Mouse (Mus musculus) liver, embryonic 13.5 days (tissue): ENCODE results near the gene Fign. TPM values are rescaled to one million over a fixed set of nuclear protein-coding genes. Genes with fewer than 3 reads are reported as not detected.
A peak's percentile ranks its signal among the peaks of the same experiment; 100 is the strongest.

ENCODE experiments used
- ATAC-seq: fragments of 200-750 bp; cut with Nextera tagmentation; 2 replicates; pipeline ENCODE4 v1.8.0; 2017; ENCODE audit warnings: low read depth, mild to moderate bottlenecking, moderate number of reproducible peaks, moderate library complexity
- DNase-seq: peaks from one replicate; pipeline ENCODE4 v3.0.0; 2022
- H3K27ac ChIP-seq: fragments of 300-500 bp; sonication (generic); 2 replicates; pipeline ENCODE4 v1.5.1; 2015; ENCODE audit warnings: moderate library complexity, mild to moderate bottlenecking, inconsistent platforms
- H3K27me3 ChIP-seq: fragments of 300-500 bp; sonication (generic); 2 replicates; pipeline ENCODE4 v1.6.1; 2015; ENCODE audit warnings: mild to moderate bottlenecking, inconsistent platforms
- H3K36me3 ChIP-seq: fragments of 300-500 bp; sonication (generic); 2 replicates; pipeline ENCODE4 v1.6.1; 2015; ENCODE audit warnings: mild to moderate bottlenecking, inconsistent platforms
- H3K4me1 ChIP-seq: fragments of 300-500 bp; sonication (generic); replicated peaks from 2 replicates; pipeline ENCODE4 v1.6.1; 2015; ENCODE audit warnings: inconsistent platforms
- H3K4me2 ChIP-seq: fragments of 300-500 bp; sonication (generic); 2 replicates; pipeline ENCODE4 v1.6.1; 2015; ENCODE audit warnings: inconsistent platforms, mild to moderate bottlenecking, moderate library complexity
- H3K4me3 ChIP-seq: fragments of 300-500 bp; sonication (generic); replicated peaks from 2 replicates; pipeline ENCODE4 v1.5.1; 2015; ENCODE audit warnings: mild to moderate bottlenecking, inconsistent platforms
- H3K9ac ChIP-seq: fragments of 300-500 bp; sonication (generic); 2 replicates; pipeline ENCODE4 v1.6.1; 2015; ENCODE audit warnings: mild to moderate bottlenecking, inconsistent platforms
- H3K9me3 ChIP-seq: fragments of 300-500 bp; sonication (generic); replicated peaks from 2 replicates; pipeline ENCODE4 v1.6.1; 2016; ENCODE audit warnings: inconsistent platforms
- WGBS: fragments of 180-500 bp; shearing (Covaris S2); methylation state at CpG from one replicate; pipeline ENCODE4 v1.1.7; 2015; ENCODE audit not compliant: insufficient replicate concordance; 5-methylcytosine and 5-hydroxymethylcytosine counted together
- polyA plus RNA-seq: library from polyadenylated mRNA; unstranded; fragments of >200 nt; fragmentation: Nextera tagmentation; extraction: Ambion mirVana; gene quantifications from 2 replicates; pipeline ENCODE4 v1.2.1, GENCODE M21; 2015

Gene Fign
- polyA plus RNA-seq, 1 experiment from 2014 or later = 1.8 TPM

- no peaks in the 10 kb centered on the region for H3K36me3 ChIP-seq
- DNase-seq (no peak), ATAC-seq (no peak)
- H3K4me2 ChIP-seq = no peak overlapping the region
- H3K27ac ChIP-seq = no peak overlapping the region
- no peak overlapping the region for H3K9ac ChIP-seq
- peaks cover 19% of the 10 kb centered on the region for H3K27me3 ChIP-seq
- no peaks in the 10 kb centered on the region for H3K4me1 ChIP-seq
- no peaks in the 10 kb centered on the region for H3K9me3 ChIP-seq
- H3K4me3 ChIP-seq = no peak overlapping the region
- 66% methylated on average over 6 of the region's 6 CpGs for WGBS
These were observed 4.8 kb downstream of the Fign start for GRCm38 (mm10) chr2:64093087-64093486.

GRCm38 (mm10) chr2:64083853-64084427 is 13.9 kb downstream of the Fign start:
- Histone ChIP-seq H3K27ac (no peak overlapping the region), H3K4me1 (no peaks in the 10 kb centered on the region), H3K4me3 (no peak overlapping the region), H3K9me3 (no peaks in the 10 kb centered on the region), H3K9ac (no peak overlapping the region), H3K27me3 (no peaks in the 10 kb centered on the region), H3K4me2 (no peak overlapping the region), H3K36me3 (no peaks in the 10 kb centered on the region)
- ATAC-seq (no peak), DNase-seq (no peak)
- WGBS = 80% methylated on average over 5 of the region's 5 CpGs

- Histone ChIP-seq H3K36me3 (no peaks in the 10 kb centered on the region), H3K4me3 (no peak overlapping the region), H3K27me3 (no peaks in the 10 kb centered on the region), H3K9me3 (no peaks in the 10 kb centered on the region), H3K9ac (no peak overlapping the region), H3K4me1 (no peaks in the 10 kb centered on the region), H3K4me2 (no peak overlapping the region), H3K27ac (no peak overlapping the region)
- WGBS = 42% methylated on average over 4 of the region's 4 CpGs
- no peak for DNase-seq
- ATAC-seq = no peak
These were observed 18.1 kb downstream of the Fign start for GRCm38 (mm10) chr2:64079765-64080164.

- no peak overlapping the region for H3K9ac ChIP-seq
- 63% methylated on average over 3 of the region's 3 CpGs for WGBS
- ATAC-seq = no peak
- H3K36me3 ChIP-seq = no peaks in the 10 kb centered on the region
- H3K27ac ChIP-seq = no peak overlapping the region
- no peak overlapping the region for H3K4me2 ChIP-seq
- no peak for DNase-seq
- H3K4me1 ChIP-seq = no peaks in the 10 kb centered on the region
- H3K9me3 ChIP-seq = no peaks in the 10 kb centered on the region
- no peak overlapping the region for H3K4me3 ChIP-seq
- no peaks in the 10 kb centered on the region for H3K27me3 ChIP-seq
These were observed 19.3 kb downstream of the Fign start for GRCm38 (mm10) chr2:64078551-64078950.

- Histone ChIP-seq H3K4me2 (no peak overlapping the region), H3K27me3 (no peaks in the 10 kb centered on the region), H3K4me1 (no peaks in the 10 kb centered on the region), H3K9ac (no peak overlapping the region), H3K36me3 (no peaks in the 10 kb centered on the region), H3K27ac (no peak overlapping the region), H3K9me3 (no peaks in the 10 kb centered on the region), H3K4me3 (no peak overlapping the region)
- ATAC-seq (no peak), DNase-seq (no peak)
- WGBS = 52% methylated on average over 2 of the region's 2 CpGs
These were observed 20.0 kb downstream of the Fign start for GRCm38 (mm10) chr2:64077846-64078245.

GRCm38 (mm10) chr2:64075873-64076272 is 22.0 kb downstream of the Fign start:
- Histone ChIP-seq H3K27me3 (no peaks in the 10 kb centered on the region), H3K4me2 (no peak overlapping the region), H3K9ac (no peak overlapping the region), H3K27ac (no peak overlapping the region), H3K36me3 (no peaks in the 10 kb centered on the region), H3K9me3 (no peaks in the 10 kb centered on the region), H3K4me1 (no peaks in the 10 kb centered on the region), H3K4me3 (no peak overlapping the region)
- DNase-seq (no peak), ATAC-seq (no peak)
- 67% methylated on average over 6 of the region's 6 CpGs for WGBS

GRCm38 (mm10) chr2:64074602-64075389 is 23.0 kb downstream of the Fign start:
- H3K27ac ChIP-seq = no peak overlapping the region
- no peak overlapping the region for H3K9ac ChIP-seq
- DNase-seq (no peak), ATAC-seq (no peak)
- H3K4me3 ChIP-seq = no peak overlapping the region
- no peak overlapping the region for H3K4me2 ChIP-seq
- no peaks in the 10 kb centered on the region for H3K9me3 ChIP-seq
- no peaks in the 10 kb centered on the region for H3K4me1 ChIP-seq
- H3K27me3 ChIP-seq = no peaks in the 10 kb centered on the region
- no peaks in the 10 kb centered on the region for H3K36me3 ChIP-seq
- WGBS = 52% methylated on average over 17 of the region's 17 CpGs

GRCm38 (mm10) chr2:64072158-64072557 is 25.7 kb downstream of the Fign start:
- DNase-seq = no peak
- 68% methylated on average over 4 of the region's 4 CpGs for WGBS
- H3K36me3 ChIP-seq = no peaks in the 10 kb centered on the region
- no peak overlapping the region for H3K4me2 ChIP-seq
- no peak for ATAC-seq
- no peak overlapping the region for H3K4me3 ChIP-seq
- H3K27me3 ChIP-seq = no peaks in the 10 kb centered on the region
- no peaks in the 10 kb centered on the region for H3K4me1 ChIP-seq
- no peak overlapping the region for H3K9ac ChIP-seq
- H3K9me3 ChIP-seq = no peaks in the 10 kb centered on the region
- H3K27ac ChIP-seq = no peak overlapping the region

GRCm38 (mm10) chr2:64069950-64070695 is 27.7 kb downstream of the Fign start:
- no peak overlapping the region for H3K4me2 ChIP-seq
- H3K36me3 ChIP-seq = no peaks in the 10 kb centered on the region
- no peak overlapping the region for H3K4me3 ChIP-seq
- DNase-seq (no peak), ATAC-seq (peak; percentile 59; the same call in 1 of the 2 replicates)
- no peaks in the 10 kb centered on the region for H3K4me1 ChIP-seq
- no peaks in the 10 kb centered on the region for H3K9me3 ChIP-seq
- no peak overlapping the region for H3K9ac ChIP-seq
- WGBS = 68% methylated on average over 10 of the region's 10 CpGs
- no peak overlapping the region for H3K27ac ChIP-seq
- no peaks in the 10 kb centered on the region for H3K27me3 ChIP-seq

GRCm38 (mm10) chr2:64065511-64065910 is 32.3 kb downstream of the Fign start:
- no peaks in the 10 kb centered on the region for H3K27me3 ChIP-seq
- H3K36me3 ChIP-seq = no peaks in the 10 kb centered on the region
- H3K9ac ChIP-seq = no peak overlapping the region
- H3K4me2 ChIP-seq = no peak overlapping the region
- H3K9me3 ChIP-seq = no peaks in the 10 kb centered on the region
- no peak overlapping the region for H3K4me3 ChIP-seq
- H3K4me1 ChIP-seq = no peaks in the 10 kb centered on the region
- ATAC-seq (no peak), DNase-seq (no peak)
- no peak overlapping the region for H3K27ac ChIP-seq
- 75% methylated on average over 4 of the region's 4 CpGs for WGBS

- H3K4me3 ChIP-seq = no peak overlapping the region
- H3K9ac ChIP-seq = no peak overlapping the region
- H3K4me1 ChIP-seq = no peaks in the 10 kb centered on the region
- H3K9me3 ChIP-seq = no peaks in the 10 kb centered on the region
- no peak overlapping the region for H3K4me2 ChIP-seq
- DNase-seq (no peak), ATAC-seq (peak; percentile 59)
- H3K27me3 ChIP-seq = no peaks in the 10 kb centered on the region
- no peaks in the 10 kb centered on the region for H3K36me3 ChIP-seq
- 56% methylated on average over 5 of the region's 5 CpGs for WGBS
- H3K27ac ChIP-seq = no peak overlapping the region
These were observed 38.4 kb downstream of the Fign start for GRCm38 (mm10) chr2:64059477-64059876.
